Mouse (Mus musculus) gastrocnemius, postnatal 14 days (tissue): ENCODE measurements around the gene Noxo1. TPM values are rescaled to one million over a fixed set of nuclear protein-coding genes. Genes with fewer than 3 reads are reported as not detected.
A peak's percentile ranks its signal among the peaks of the same experiment; 100 is the strongest.
"Not testable (repeated sequence)": the region's sequence is repeated elsewhere in the genome, so short reads cannot be mapped to it uniquely, and the experiment has no call there.

Experiments
- DNase-seq: peaks from one replicate; pipeline ENCODE4 v3.0.0; 2021; ENCODE audit warnings: mixed read lengths
- intact Hi-C: fragments of 180-260 bp; cut with DNase I; formaldehyde crosslinking; loops from one replicate; pipeline ENCODE4 v1.15.1; 2025; ENCODE audit warnings: low total_unique reads
- long read RNA-seq, 2 experiments: library from polyadenylated mRNA; stranded (forward); transcript quantifications; one replicate each; pipeline ENCODE4 v2.0.0; 2021
- total RNA-seq, 2 experiments: library from RNA; stranded (reverse); gene quantifications; 2 replicates each; pipeline ENCODE4 v1.2.3; 2021

Gene Noxo1
- under 1 TPM; 0.44 to 0.94 TPM for total RNA-seq
- long read RNA-seq, experiment 1: 0 reads
- long read RNA-seq, experiment 2, partial matches to known transcripts: 1 of 1 reads
- long read RNA-seq, experiment 2, other reads (novel, unspliced or antisense): 0 of 1 reads

DNA sequence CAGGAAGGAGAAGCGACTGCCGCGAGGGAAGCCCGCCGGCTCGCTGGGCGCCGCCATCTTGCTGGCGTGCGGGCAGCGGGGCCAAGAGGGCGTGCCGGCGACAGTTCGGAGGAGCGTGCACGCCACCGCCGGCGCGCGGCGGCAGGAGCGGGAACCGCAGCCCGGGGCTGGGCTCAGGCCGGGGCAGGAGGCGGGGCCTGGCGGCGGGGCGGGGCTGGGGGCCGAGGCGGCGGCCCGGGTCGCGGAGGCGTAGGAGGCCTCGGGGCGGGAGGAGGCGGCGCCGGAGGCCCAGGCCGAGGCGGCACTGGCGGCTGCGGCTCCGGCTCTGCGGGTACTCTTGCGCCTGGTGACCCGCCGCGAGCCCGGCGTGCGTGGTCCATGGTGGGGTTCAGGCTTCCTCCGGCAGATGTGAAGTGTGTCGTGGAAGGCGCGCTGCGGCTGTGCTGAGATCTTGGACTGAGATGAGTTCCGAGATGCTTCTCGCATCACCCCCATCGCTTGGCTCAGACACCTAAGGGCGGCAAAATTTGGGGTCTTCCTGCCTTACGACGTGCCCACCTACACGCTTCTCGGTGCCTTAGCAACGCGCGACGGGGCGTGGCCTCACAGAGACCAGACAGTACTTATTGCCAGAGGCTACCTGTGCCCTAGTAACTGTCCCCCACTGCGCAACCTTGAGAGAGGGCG lies at the start of gene Noxo1, which contains the start of gene Gfer:
TSS of gene Noxo1 (plus strand) at position 224 of the 687 bp plus-strand sequence.
TSS of gene Gfer (minus strand) at position 146 of the 687 bp plus-strand sequence.
- intact Hi-C loops: no loop called here

DNA sequence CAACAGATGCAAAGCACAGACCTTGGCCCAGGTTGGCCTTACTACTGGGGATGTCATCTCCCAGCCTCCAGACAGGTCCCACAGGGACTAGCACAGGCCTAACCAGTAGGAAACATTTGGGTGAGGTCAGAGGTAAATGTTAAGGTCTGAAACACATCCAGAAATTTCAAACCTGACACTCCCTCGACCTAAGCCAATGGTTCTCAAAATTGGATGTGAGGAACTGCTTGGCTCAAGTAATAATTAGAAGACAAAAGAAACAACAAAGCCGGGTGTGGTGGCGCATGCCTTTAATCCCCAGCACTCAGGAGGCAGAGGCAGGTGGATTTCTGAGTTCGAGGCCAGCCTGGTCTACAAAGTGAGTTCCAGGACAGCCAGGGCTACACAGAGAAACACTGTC lies 49.7 kb upstream of the Noxo1 start:
- intact Hi-C loops: no loop called here
- DNase-seq: no peak

More for the DNA sequence above, at the start of gene Noxo1, which contains the start of gene Gfer:
- DNase-seq: peak; percentile 92

DNA sequence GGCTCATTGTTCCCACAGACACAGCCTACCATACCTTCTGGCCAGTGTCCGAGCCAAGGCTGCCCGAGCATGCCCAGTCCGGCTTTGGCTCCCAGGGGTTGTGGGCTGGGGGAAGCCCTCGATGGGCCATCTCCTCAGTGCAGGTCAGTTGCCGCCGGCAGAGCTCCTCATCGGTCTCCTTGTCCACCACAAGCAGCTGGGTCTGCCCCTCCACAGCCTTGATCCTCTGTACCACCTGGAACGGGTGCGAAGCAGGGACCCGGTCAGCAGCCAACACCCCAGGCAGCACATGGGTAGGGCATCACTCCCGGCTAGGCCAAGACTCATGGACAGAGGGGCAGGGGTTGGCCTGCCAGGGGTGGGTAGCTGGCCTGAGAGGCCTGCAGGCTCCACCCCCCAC lies 48.5 kb upstream of the Noxo1 start:
- DNase-seq: no peak
- intact Hi-C loops: no loop called here

DNA sequence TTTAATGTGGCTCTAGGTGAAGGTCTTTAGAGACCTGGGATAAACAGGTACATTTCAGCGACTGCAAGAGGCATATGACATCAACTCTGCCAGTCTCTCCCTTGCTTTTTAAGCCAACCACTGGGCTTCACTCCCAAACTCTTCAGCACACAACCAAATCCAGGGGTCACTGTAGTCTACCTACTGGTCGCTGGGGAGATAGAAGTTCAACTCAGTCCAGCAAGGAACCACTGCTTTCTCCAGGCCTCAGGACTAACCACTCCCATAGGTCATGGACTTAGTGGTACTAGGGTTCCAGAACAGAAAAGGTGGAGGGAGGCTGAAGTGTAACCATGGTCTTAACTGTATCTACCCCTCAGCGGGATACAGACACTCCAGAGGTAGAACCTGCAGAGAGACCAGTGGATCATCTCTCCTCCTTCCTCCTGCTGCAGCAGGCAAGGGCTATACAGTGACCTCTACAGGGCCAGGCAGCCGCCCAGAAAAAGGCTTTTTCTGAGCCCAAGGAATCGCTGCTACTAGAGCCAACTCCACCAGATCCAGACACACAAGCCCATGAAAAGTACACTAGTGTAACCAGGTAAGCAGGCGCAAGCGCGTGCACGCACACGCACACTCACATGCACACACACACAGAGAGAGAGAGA lies 47.2 kb upstream of the Noxo1 start:
- DNase-seq: no peak
- intact Hi-C loops: no loop called here

DNA sequence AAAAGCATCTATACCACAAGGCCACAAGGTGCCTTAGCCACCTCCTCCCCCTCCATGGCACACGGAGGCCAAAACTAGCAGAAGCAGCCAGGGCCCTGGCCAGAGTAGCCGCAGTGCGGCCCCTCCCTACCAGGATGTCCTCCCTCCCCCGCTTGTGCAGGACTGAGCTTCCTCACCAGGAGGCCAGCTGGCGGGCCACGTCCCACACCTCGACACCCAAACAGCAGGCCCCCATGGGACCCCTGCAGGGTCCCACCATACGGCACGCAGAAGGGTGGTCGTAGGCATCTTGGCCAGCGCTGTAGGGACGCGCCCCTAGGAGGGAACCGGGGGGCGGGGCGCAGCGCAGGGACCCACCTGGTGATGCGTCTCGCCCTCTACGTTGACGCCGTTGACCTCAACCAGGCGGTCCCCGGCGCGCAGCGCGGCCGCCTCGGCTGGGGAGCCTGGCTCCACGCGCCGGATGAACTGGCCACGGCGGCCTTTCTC lies 46.4 kb upstream of the Noxo1 start:
- intact Hi-C loops: loop anchor here (5.0 kb wide), 1 partner anchor 117 kb away; the partner anchor contains the start of gene Rab26
- no peak for DNase-seq

DNA sequence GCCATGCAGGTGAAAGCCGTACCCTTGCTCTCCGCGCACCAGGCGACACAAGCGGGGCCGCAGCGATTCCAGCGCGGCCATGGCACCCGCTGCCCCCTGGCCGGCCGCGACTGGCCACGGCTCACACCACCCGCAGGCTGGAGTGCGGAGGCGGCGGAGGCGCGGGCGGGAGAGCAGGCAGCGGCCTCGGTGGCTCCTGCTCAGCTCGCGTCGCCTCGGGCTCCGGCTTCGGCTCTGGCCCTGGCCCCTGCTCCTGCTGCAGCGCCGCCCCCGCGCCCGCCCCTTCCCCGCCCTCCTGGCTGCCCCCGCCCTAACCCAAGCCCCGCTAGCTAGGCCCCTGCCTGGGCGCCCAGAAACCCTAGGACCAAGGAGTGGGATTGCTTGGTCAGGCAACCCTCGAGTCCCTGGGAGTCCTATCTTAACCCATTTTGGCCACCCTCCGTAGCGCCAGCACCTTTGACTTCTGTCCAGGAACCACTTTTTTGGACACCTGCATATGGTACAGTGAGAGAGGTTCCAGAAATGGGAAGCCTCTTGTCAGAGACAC lies 45.9 kb upstream of the Noxo1 start, which contains the start of gene Slc9a3r2:
TSS of gene Slc9a3r2 (minus strand) at position 258 of the 547 bp plus-strand sequence.
- peak; percentile 65 for DNase-seq
- intact Hi-C loops: loop anchor here (5.0 kb wide), 1 partner anchor 118 kb away; the partner anchor contains the start of gene Rab26

DNA sequence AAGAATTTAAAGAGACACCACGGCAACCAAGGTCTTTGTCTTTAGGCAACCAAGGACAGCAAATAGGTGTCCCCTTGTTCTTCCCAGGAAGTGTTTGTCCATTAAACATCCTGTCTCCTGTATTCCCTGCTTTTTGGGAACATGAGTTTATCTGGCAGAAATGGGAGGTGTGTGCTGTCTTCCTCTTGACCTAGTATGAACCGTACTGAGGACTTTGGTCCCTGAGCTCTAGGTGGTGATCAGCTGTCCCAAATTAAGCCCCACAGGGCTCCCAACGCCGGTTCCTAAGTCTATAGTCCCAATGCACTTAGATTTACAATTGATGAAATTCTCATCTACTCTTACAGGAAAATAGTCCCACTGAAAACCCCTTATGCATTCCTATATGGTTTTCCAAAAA lies 45.3 kb upstream of the Noxo1 start:
- no peak for DNase-seq
- intact Hi-C loops: loop anchor here (5.0 kb wide), 1 partner anchor 118 kb away; the partner anchor contains the start of gene Rab26

DNA sequence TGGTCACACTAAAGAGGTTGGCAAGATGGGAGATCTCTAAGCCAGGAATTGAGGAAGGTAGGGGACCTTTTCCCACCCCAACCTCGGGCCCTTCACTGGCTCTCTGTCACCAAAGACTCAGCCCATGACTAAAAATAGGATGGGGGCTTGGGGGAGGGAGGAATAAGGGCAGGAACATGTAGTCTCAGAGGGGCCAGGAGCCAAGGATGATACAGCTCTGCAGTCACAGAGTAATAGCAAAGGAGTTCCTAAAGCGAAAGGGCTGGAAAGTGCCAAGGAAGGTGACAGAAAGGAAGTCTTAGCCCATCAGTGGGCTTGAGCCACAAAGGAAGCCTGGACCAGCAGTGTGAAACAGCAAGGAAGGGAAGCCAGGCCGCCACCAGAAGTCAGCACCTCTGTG lies 44.2 kb upstream of the Noxo1 start:
- intact Hi-C loops: loop anchor here (5.0 kb wide), 1 partner anchor 120 kb away; the partner anchor contains the start of gene Rab26

DNA sequence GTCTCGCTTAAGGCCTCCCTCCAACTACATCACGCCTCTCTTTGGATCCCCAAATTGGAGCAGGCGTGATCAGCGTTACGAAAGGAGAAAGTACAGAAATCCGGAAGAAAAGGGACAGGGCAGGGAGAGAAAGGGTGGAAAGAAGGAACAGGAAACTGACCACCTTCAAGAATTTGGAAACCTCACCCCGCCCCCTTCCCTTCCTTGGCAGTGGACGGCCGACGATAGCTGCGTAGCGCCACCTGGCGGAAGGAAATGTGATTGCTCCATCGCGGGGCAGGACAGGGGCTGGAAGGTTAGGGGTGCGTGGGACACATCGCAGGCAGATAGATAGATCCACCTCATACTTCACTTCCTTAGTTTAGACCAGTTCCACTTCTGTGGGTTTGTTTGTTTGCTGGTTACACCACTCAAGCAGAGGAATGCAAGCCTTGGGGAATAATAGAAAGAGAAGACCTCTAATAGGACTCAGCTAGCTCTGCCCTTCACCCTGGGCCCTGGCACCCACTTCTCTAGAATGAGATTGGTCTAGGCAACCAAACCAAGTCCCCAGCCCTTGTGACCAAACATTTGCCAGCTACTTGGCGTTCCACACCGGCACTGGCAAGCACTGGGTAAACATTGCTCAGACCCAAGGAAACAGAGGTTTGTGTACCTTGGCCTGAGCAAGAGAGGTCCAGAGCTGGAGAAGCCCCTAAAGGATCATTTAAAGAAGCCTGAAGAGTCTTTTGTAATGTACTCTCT lies 41.9 kb upstream of the Noxo1 start:
- DNase-seq: peak; percentile 78
- intact Hi-C loops: loop anchor here (5.0 kb wide), 1 partner anchor 122 kb away; the partner anchor contains the start of gene Rab26

More for the DNA sequence above, 44.2 kb upstream of the Noxo1 start:
- DNase-seq: no peak

DNA sequence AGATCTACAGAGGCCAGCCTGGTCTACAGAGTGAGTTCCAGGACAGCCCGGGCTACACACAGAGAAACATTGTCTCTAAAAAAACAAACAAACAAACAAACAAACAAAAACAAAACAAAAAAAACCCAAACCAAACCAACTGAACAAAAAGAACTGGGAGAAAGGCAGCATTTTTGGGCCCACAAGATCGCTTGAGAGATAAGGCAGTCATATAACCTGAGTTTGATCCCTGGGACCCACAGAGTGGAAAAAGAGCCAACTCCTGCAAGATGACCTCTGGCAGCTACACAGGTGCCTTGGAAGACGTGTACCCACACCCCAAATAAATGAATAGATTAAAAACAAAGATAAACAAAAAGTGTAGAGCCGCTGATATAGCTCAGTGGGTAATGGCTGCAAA lies 41.1 kb upstream of the Noxo1 start:
- DNase-seq: no peak
- intact Hi-C loops: loop anchor here (5.0 kb wide), 1 partner anchor 123 kb away; the partner anchor contains the start of gene Rab26

DNA sequence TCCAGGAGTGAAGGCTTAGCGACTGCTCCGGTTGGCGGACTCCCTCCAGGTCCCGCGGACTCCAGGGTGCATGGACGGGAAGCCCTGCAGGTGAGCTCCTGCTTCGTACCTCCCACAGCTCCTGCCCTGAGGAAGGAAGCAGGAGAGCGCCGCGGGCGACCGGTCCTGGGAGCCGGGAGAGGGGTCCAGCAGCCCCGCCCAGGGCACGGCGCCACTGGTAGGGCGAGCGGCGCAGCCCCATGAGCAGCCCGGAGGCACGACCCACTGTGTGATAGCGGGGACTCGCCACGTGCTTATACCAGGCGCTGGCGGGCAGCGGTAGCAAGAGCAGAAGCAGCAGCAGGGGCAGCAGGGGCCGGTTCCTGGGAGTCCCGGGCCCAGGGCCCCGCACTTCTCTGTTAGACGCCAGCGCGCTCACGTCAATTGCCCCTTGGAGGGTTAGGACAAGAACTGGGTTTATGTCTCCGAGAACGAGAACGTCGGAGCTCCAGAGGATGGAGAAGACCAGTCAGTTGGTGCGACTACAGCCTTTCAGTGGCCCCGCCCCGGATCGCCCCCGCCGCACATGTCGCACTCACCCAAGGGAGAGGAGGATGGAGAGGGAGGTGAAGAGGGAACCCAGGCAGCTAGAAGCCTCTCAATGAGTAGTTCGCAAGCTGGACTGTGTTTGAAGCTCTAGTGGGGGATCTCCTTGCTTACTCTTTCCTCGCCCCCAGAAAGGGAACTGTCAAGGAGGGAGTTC lies 37.8 kb upstream of the Noxo1 start, which contains the start of gene Npw:
TSS of gene Npw (minus strand) at position 441 of the 742 bp plus-strand sequence.
- DNase-seq: no peak
- intact Hi-C loops: no loop called here

DNA sequence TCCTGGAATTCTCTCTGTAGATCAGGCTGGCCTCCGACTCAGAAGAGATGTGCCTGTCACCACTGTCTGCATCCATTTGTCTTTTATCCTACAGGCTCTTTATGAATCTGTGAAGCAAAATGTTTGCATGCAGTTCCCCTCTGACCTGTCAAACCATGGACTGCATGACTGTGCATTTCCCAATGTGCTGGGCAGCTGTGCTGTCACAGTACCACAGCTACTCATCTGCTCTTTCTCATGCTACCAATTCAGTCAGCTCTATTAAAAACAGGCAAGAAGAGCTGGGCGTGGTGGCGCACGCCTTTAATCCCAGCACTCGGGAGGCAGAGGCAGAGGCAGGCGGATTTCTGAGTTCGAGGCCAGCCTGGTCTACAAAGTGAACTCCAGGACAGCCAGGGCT lies 29.0 kb upstream of the Noxo1 start:
- DNase-seq, intact Hi-C loops: not testable (repeated sequence)

DNA sequence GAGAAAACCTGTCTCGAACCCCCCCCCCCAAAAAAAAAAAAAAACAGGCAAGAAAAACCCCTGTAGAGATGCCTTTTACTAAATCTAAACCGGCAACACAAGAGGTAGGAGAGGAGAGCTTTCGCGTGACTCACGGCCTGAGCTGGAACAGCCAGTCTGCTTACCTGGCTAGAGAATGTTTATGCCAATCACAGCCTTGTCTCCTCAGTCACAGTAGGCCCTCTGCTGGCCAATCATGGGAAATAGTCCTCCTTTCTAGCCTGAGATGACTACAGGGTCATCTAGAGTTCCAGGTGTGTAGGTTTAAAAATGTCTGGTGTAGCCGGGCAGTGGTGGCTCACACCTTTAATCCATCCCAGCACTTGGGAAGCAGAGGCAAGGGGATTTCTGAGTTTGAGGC lies 28.6 kb upstream of the Noxo1 start:
- intact Hi-C loops: no loop called here

DNA sequence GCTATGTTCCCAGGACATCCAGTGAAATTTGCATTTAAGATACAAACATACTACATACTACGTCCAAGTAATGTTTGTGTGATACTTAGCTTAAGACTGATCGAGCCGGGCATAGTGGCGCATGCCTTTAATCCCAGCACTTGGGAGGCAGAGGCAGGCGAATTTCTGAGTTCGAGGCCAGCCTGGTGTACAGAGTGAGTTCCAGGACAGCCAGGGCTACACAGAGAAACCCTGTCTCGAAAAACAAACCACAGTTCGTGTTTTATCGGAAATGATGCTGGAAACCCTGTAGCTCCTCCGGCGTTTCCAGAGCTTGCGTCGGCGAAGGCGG lies 26.9 kb upstream of the Noxo1 start:
- intact Hi-C loops: not testable (repeated sequence)

More for the DNA sequence above, 28.6 kb upstream of the Noxo1 start:
- no peak for DNase-seq

DNA sequence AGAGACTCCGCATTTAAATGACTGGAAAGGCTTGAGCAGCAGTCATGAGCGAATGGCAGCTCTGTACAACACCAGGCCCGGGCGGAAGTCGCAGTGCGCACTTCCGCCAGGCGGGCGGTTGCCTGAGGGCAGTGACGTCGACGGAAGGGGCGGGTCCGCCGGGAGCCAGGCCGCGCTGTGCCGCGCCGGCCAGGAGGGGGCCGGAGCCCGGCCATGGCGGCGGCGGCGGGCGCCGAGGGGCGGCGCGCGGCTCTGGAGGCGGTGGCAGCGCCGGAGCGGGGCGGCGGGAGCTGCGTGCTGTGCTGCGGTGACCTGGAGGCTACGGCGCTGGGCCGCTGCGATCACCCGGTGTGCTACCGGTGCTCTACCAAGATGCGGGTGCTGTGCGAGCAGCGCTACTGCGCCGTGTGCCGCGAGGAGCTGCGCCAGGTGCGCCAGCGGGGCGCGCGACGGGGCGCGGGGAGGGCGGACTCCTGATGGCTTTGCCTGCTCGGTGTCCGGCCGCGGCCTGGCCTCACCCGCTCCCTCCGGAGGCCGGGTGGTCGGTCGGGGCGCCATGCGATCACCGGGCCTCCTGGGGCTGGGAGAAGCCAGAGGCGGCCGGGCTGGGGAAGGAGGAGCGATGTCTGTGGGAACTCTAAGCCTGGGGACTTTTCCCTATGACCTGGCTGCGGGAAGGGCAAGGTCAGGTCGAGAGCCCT lies 26.3 kb upstream of the Noxo1 start, which contains the start of gene Zfp598:
TSS of gene Zfp598 (plus strand) at position 143 of the 701 bp plus-strand sequence.
- intact Hi-C loops: no loop called here
- peak; percentile 97 for DNase-seq

More for the DNA sequence above, 26.9 kb upstream of the Noxo1 start:
- not testable (repeated sequence) for DNase-seq

DNA sequence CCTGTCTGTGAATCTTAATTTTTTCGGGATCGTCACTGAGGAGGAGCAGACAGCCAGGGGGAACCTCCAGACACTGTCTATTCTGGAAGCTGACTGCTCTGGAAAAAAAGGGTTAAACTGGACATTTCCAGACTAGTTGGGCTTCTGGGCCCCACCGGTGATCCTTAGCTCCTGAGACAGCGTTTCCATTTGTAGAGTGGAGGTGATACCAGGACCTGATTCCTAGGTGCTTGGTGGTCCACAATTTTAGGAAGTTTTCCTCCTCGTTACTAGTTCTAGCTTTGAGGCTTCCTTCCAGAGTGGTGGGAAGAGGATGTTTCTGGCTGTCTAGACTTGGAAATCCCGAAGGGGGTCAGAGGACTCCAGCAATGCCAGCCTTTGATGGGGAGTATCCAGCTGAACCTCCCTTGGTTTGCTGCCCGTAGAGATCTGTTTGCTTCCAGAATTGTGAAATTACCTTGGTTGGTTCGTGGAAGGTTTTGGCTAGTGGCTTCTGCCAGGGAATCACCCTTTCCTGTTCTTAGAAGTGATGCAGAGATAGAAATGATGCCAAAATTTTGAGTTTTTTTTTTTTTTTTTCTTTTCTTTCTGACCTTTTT lies 25.7 kb upstream of the Noxo1 start:
- intact Hi-C loops: no loop called here
- DNase-seq: no peak

DNA sequence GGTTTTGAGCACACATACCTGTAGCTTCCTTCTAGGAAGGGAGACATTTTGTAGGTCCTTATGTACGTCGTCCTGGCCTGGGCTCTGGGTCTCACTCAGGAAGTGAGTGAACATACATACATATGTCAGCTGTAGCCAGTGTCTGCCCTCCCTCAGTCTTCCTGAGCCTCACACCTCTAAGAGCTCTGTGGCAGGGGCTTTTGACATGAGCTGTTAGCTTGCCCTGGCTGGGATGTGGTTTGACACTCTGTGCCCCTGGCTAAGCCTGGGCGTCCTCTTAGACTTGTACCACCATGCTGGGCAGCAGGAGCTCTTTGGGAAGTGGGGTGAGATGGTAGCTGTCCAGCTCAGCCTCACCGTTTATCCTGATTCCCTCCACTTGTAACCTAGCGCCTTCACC lies 24.7 kb upstream of the Noxo1 start:
- intact Hi-C loops: no loop called here

More for the DNA sequence above, 24.7 kb upstream of the Noxo1 start:
- no peak for DNase-seq
